Mouse (Mus musculus): Measurements from ENCODE around the gene Nat14. TPM values are rescaled to one million over a fixed set of nuclear protein-coding genes. Genes with fewer than 3 reads are reported as not detected.
A peak's percentile ranks its signal among the peaks of the same experiment; 100 is the strongest.

Gene Nat14
- polyA plus RNA-seq, 2 experiments, result 0.92 to 7.6 TPM

GRCm38 (mm10) chr7:4919971-4920370 lies 1.9 kb upstream of the Nat14 start:
- 83% methylated on average over 21 of the region's 21 CpGs for WGBS
- Histone ChIP-seq H3K36me3 (ENCODE audit: control insufficient read depth, insufficient read depth, low read length) (peaks cover 38% of the 10 kb centered on the region), H3K27me3 (ENCODE audit: control insufficient read depth, insufficient read depth, low read length) (no peaks in the 10 kb centered on the region), H3K9ac (ENCODE audit: low read depth, low read length, severe bottlenecking) (no peak overlapping the region), H3K27ac (replicated peaks; ENCODE audit: low read depth, low read length) (no peak overlapping the region), H3K9me3 (ENCODE audit: control insufficient read depth, low read length) (no peaks in the 10 kb centered on the region), H3K4me2 (replicated peaks; ENCODE audit: low read depth, low read length, severe bottlenecking) (no peak overlapping the region), H3K4me1 (ENCODE audit: control insufficient read depth, insufficient read depth, low read length) (peaks cover 36% of the 10 kb centered on the region), H3K4me3 (replicated peaks; ENCODE audit: low read length) (no peak overlapping the region)
- DNase-seq (ENCODE audit: low spot score), result no peak
- no peak for ATAC-seq (ENCODE audit: low FRiP score, low read depth)
- TF ChIP-seq POLR2A (IDR thresholded peaks at IDR 0.05; ENCODE audit: borderline replicate concordance, extremely low read depth, insufficient read depth, insufficient read length), result no peak

DNA sequence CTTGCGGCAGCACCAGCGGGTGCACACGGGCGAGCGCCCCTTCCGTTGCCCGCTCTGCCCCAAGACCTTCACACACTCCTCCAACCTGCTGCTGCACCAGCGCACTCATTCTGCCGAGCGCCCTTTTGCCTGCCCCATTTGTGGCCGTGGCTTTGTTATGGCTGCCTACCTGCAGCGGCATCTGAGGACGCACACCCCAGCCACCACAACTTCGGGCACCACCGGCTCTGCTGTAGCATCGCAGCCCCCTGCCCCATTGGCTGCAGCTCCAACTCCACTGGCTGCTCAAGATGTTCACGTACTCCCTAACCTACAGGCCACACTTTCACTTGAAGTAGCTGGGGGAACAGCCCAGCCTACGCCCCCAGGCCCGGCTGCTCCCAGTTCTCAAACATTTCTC lies 1.3 kb upstream of the Nat14 start:
- DNase-seq (ENCODE audit: low spot score) (no peak), ATAC-seq (ENCODE audit: low FRiP score, low read depth) (no peak)
- Histone ChIP-seq H3K4me2 (replicated peaks; ENCODE audit: low read depth, low read length, severe bottlenecking) (no peak overlapping the region), H3K27me3 (ENCODE audit: control insufficient read depth, insufficient read depth, low read length) (no peaks in the 10 kb centered on the region), H3K27ac (replicated peaks; ENCODE audit: low read depth, low read length) (no peak overlapping the region), H3K36me3 (ENCODE audit: control insufficient read depth, insufficient read depth, low read length) (peaks cover 38% of the 10 kb centered on the region), H3K4me1 (ENCODE audit: control insufficient read depth, insufficient read depth, low read length) (peaks cover 41% of the 10 kb centered on the region), H3K4me3 (replicated peaks; ENCODE audit: low read length) (no peak overlapping the region), H3K9me3 (ENCODE audit: control insufficient read depth, low read length) (no peaks in the 10 kb centered on the region), H3K9ac (ENCODE audit: low read depth, low read length, severe bottlenecking) (no peak overlapping the region)
- no peak for TF ChIP-seq POLR2A (IDR thresholded peaks at IDR 0.05; ENCODE audit: borderline replicate concordance, extremely low read depth, insufficient read depth, insufficient read length)
- 94% methylated on average over 19 of the region's 19 CpGs for WGBS

- Histone ChIP-seq H3K9ac (ENCODE audit: low read depth, low read length, severe bottlenecking) (no peak overlapping the region), H3K27ac (replicated peaks; ENCODE audit: low read depth, low read length) (0 out of 2 replicates have a peak overlapping the region, but pooled peaks have one; percentile 28), H3K36me3 (ENCODE audit: control insufficient read depth, insufficient read depth, low read length) (peaks cover 38% of the 10 kb centered on the region), H3K9me3 (ENCODE audit: control insufficient read depth, low read length) (no peaks in the 10 kb centered on the region), H3K4me1 (ENCODE audit: control insufficient read depth, insufficient read depth, low read length) (peaks cover 46% of the 10 kb centered on the region), H3K4me3 (replicated peaks; ENCODE audit: low read length) (no peak overlapping the region), H3K27me3 (ENCODE audit: control insufficient read depth, insufficient read depth, low read length) (no peaks in the 10 kb centered on the region), H3K4me2 (replicated peaks; ENCODE audit: low read depth, low read length, severe bottlenecking) (no peak overlapping the region)
- DNase-seq (ENCODE audit: low spot score) (no peak), ATAC-seq (ENCODE audit: low FRiP score, low read depth) (no peak)
- no peak for TF ChIP-seq POLR2A (IDR thresholded peaks at IDR 0.05; ENCODE audit: borderline replicate concordance, extremely low read depth, insufficient read depth, insufficient read length)
- WGBS, result 57% methylated on average over 23 of the region's 23 CpGs
Measured at GRCm38 (mm10) chr7:4920976-4921823, 628 bp upstream of the Nat14 start.

GRCm38 (mm10) chr7:4922508-4922907 lies 680 bp downstream of the Nat14 start:
- no peak for TF ChIP-seq POLR2A (IDR thresholded peaks at IDR 0.05; ENCODE audit: borderline replicate concordance, extremely low read depth, insufficient read depth, insufficient read length)
- Histone ChIP-seq H3K4me3 (replicated peaks; ENCODE audit: low read length) (peak overlapping the region; percentile 33), H3K9ac (ENCODE audit: low read depth, low read length, severe bottlenecking) (peak overlapping the region; percentile 39), H3K4me2 (replicated peaks; ENCODE audit: low read depth, low read length, severe bottlenecking) (peak overlapping the region; percentile 87), H3K27me3 (ENCODE audit: control insufficient read depth, insufficient read depth, low read length) (no peaks in the 10 kb centered on the region), H3K9me3 (ENCODE audit: control insufficient read depth, low read length) (no peaks in the 10 kb centered on the region), H3K4me1 (ENCODE audit: control insufficient read depth, insufficient read depth, low read length) (peaks cover 49% of the 10 kb centered on the region), H3K36me3 (ENCODE audit: control insufficient read depth, insufficient read depth, low read length) (peaks cover 38% of the 10 kb centered on the region), H3K27ac (replicated peaks; ENCODE audit: low read depth, low read length) (peak overlapping the region; percentile 68)
- peak; percentile 48 for ATAC-seq (ENCODE audit: low FRiP score, low read depth)
- peak; percentile 74 for DNase-seq (ENCODE audit: low spot score)
- 0% methylated on average over 14 of the region's 14 CpGs for WGBS

DNA sequence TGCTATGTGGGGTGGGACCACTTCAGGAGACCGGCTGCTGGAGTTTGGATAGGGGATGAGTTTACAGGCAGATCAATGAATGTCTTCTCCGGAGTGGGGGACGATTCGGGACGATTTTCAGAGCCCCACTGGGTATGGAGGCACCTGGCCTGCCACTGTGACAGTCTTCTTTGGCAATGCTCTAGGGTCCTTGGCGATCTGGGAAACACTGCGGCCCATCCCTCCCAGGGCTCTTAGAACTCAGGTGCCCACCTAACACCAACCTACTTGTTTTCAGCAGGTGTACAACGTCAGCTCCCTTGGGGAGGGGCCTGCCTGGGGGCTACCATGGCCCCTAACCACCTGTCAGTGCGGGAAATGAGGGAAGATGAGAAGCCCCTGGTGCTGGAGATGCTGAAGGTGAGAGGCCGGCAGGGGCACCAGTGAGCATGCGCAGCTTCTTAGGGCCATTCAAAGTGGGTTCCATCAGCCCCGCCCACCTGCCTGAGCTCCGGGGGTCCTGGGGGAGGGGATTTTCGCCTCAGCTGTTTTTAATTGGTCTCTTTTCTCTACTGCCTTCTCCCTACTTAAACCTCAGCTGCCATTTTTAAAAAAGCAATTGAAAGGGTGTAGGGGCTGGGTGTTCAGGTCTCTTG lies 1.2 kb downstream of the Nat14 start:
- H3K4me3 ChIP-seq (replicated peaks; ENCODE audit: low read length), result peak overlapping the region; percentile 33
- peak overlapping the region; percentile 92 for H3K27ac ChIP-seq (replicated peaks; ENCODE audit: low read depth, low read length)
- peak overlapping the region; percentile 55; the same call in 1 of the 2 replicates for H3K9ac ChIP-seq (ENCODE audit: low read depth, low read length, severe bottlenecking)
- WGBS, result 1% methylated on average over 12 of the region's 14 CpGs
- peaks cover 49% of the 10 kb centered on the region for H3K4me1 ChIP-seq (ENCODE audit: control insufficient read depth, insufficient read depth, low read length)
- peak overlapping the region; percentile 87 for H3K4me2 ChIP-seq (replicated peaks; ENCODE audit: low read depth, low read length, severe bottlenecking)
- H3K27me3 ChIP-seq (ENCODE audit: control insufficient read depth, insufficient read depth, low read length), result no peaks in the 10 kb centered on the region
- ATAC-seq (ENCODE audit: low FRiP score, low read depth), result peak; percentile 7; the same call in 1 of the 2 replicates
- peaks cover 35% of the 10 kb centered on the region for H3K36me3 ChIP-seq (ENCODE audit: control insufficient read depth, insufficient read depth, low read length)
- no peaks in the 10 kb centered on the region for H3K9me3 ChIP-seq (ENCODE audit: control insufficient read depth, low read length)
- TF ChIP-seq POLR2A (IDR thresholded peaks at IDR 0.05; ENCODE audit: borderline replicate concordance, extremely low read depth, insufficient read depth, insufficient read length), result no peak
- peak; percentile 79 for DNase-seq (ENCODE audit: low spot score)
